Mouse (Mus musculus): Measurements from ENCODE around the gene Rbm28. TPM values are rescaled to one million over a fixed set of nuclear protein-coding genes. Genes with fewer than 3 reads are reported as not detected.
"Not testable (repeated sequence)": the region's sequence is repeated elsewhere in the genome, so short reads cannot be mapped to it uniquely, and the experiment has no call there.

Gene Rbm28
- polyA plus RNA-seq, 1 experiment from 2014 or later: 8.5 TPM

DNA sequence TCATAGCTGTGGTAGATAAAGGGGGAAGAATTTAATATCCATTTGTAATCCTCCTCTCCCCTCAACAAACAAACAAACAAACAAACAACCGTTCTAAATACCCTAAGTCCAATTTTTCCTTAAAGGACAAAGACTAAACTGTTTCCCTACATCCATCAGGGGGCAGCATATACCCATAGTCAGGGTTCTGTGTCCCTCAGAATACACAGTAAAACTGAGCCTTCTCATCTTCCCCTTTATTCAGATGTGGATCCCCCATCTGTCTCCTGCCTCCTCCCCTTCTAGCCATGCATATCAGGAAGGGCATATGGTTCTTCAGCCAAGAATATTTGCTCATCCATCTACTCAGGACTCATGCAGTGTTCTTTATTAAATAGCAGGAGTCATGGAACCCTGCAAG lies 1.4 kb upstream of the Rbm28 start:
- Histone ChIP-seq H3K4me1 (replicated peaks) (peaks cover 33% of the 10 kb centered on the region), H3K27me3 (peaks cover 59% of the 10 kb centered on the region), H3K27ac (replicated peaks) (no peak overlapping the region), H3K4me3 (replicated peaks) (no peak overlapping the region), H3K36me3 (replicated peaks) (no peaks in the 10 kb centered on the region), H3K9me3 (replicated peaks) (no peaks in the 10 kb centered on the region), H3K9ac (no peak overlapping the region), H3K4me2 (no peak overlapping the region)
- WGBS (ENCODE audit: insufficient replicate concordance): 12% methylated on average over 1 of the region's 1 CpGs
- no peak for ATAC-seq (ENCODE audit: insufficient read depth)

DNA sequence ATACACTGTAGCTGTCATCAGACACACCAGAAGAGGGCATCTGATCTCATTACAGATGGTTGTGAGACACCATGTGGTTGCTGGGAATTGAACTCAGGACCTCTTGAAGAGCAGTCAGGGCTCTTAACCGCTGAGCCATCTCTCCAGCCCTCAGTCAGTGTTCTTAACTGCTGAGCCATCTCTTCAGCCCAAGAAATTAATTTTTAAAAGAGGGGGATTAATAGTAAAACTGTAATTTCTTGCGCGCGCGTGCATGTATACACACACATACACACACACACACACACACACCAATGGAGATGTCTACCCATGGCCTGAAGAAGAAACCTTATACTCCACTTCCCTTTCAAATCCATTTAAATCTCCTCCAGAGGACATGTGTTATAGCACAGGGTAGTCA lies 3.5 kb downstream of the Rbm28 start:
- H3K27ac ChIP-seq (replicated peaks); H3K4me2 ChIP-seq; ATAC-seq (ENCODE audit: insufficient read depth); H3K9ac ChIP-seq; H3K9me3 ChIP-seq (replicated peaks); H3K4me3 ChIP-seq (replicated peaks): not testable (repeated sequence)
- Histone ChIP-seq H3K4me1 (replicated peaks) (peaks cover 21% of the 10 kb centered on the region), H3K27me3 (peaks cover 10% of the 10 kb centered on the region), H3K36me3 (replicated peaks) (peaks cover 40% of the 10 kb centered on the region)
- 91% methylated on average over 5 of the region's 5 CpGs for WGBS (ENCODE audit: insufficient replicate concordance)

DNA sequence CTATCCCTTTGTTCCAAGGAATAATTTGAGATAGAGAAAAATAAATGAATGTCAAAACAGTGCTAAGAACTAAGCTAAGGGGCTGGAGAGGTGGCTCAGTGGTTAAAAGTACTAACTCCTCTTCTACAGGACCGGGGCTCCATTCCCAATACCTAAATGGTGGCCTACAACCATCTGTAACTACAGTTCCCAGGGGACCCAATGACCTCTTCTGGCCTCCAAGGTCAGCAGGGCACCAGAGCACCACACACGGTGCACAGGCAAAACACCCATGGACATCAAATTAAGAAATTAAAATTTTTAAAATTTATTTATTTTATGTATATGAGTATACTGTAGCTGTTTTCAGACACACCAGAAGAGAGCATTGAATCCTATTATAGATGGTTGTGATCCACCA lies 4.0 kb downstream of the Rbm28 start:
- Histone ChIP-seq H3K36me3 (replicated peaks) (peaks cover 45% of the 10 kb centered on the region), H3K4me1 (replicated peaks) (peaks cover 21% of the 10 kb centered on the region), H3K4me3 (replicated peaks) (no peak overlapping the region), H3K9ac (no peak overlapping the region), H3K27me3 (peaks cover 5% of the 10 kb centered on the region), H3K4me2 (no peak overlapping the region), H3K27ac (replicated peaks) (no peak overlapping the region), H3K9me3 (replicated peaks) (no peaks in the 10 kb centered on the region)
- whole genome bisulfite sequencing (ENCODE audit: insufficient replicate concordance): 64% methylated on average over 2 of the region's 2 CpGs
- no peak for ATAC-seq (ENCODE audit: insufficient read depth)

- 83% methylated on average over 5 of the region's 5 CpGs for WGBS (ENCODE audit: insufficient replicate concordance)
- Histone ChIP-seq H3K9ac (no peak overlapping the region), H3K9me3 (replicated peaks) (no peaks in the 10 kb centered on the region), H3K4me1 (replicated peaks) (no peaks in the 10 kb centered on the region), H3K4me2 (no peak overlapping the region), H3K27ac (replicated peaks) (no peak overlapping the region), H3K36me3 (replicated peaks) (peaks cover 77% of the 10 kb centered on the region), H3K4me3 (replicated peaks) (no peak overlapping the region), H3K27me3 (no peaks in the 10 kb centered on the region)
- no peak for ATAC-seq (ENCODE audit: insufficient read depth)
Observed at GRCm38 (mm10) chr6:29156326-29156725, 8.5 kb downstream of the Rbm28 start.

GRCm38 (mm10) chr6:29150001-29150400 lies 14.8 kb downstream of the Rbm28 start:
- Histone ChIP-seq H3K27me3 (no peaks in the 10 kb centered on the region), H3K9ac (no peak overlapping the region), H3K4me1 (replicated peaks) (no peaks in the 10 kb centered on the region), H3K4me2 (no peak overlapping the region), H3K27ac (replicated peaks) (no peak overlapping the region), H3K36me3 (replicated peaks) (peaks cover 43% of the 10 kb centered on the region), H3K4me3 (replicated peaks) (no peak overlapping the region), H3K9me3 (replicated peaks) (no peaks in the 10 kb centered on the region)
- WGBS (ENCODE audit: insufficient replicate concordance): 88% methylated on average over 1 of the region's 1 CpGs
- no peak for ATAC-seq (ENCODE audit: insufficient read depth)

DNA sequence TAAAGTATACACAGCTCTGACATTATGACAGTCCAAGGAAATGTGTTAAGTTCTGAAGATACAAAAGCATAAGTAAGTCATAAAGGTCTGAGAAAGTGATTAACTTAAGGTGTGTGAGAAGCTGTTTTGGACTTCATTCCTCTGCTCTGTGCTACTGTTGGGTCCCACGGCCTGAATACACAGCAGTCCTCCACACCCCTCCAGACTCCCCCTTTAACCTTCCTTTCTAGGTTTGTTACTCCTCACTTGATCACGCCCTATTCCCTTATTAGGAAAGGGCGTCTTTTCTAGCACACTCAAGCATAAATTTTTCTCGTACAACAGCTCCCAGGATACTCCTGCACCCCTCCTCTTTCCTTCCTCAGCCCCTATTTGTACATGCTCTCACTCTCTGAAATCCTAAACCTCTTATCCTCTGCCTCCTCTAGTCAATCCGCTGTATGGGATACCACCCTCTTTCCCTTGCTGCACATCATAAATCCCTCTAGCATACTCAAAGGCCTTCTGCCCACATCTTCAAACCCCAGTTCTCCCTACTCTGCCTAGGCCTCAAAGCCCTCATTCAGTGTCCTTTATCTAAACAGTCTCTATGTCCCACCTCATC lies 17.3 kb downstream of the Rbm28 start:
- H3K27ac ChIP-seq (replicated peaks): no peak overlapping the region
- H3K4me3 ChIP-seq (replicated peaks): no peak overlapping the region
- no peaks in the 10 kb centered on the region for H3K27me3 ChIP-seq
- peaks cover 36% of the 10 kb centered on the region for H3K36me3 ChIP-seq (replicated peaks)
- H3K9ac ChIP-seq: no peak overlapping the region
- no peak for ATAC-seq (ENCODE audit: insufficient read depth)
- 66% methylated on average over 5 of the region's 5 CpGs for WGBS (ENCODE audit: insufficient replicate concordance)
- H3K4me2 ChIP-seq: no peak overlapping the region
- no peaks in the 10 kb centered on the region for H3K4me1 ChIP-seq (replicated peaks)
- H3K9me3 ChIP-seq (replicated peaks): no peaks in the 10 kb centered on the region

DNA sequence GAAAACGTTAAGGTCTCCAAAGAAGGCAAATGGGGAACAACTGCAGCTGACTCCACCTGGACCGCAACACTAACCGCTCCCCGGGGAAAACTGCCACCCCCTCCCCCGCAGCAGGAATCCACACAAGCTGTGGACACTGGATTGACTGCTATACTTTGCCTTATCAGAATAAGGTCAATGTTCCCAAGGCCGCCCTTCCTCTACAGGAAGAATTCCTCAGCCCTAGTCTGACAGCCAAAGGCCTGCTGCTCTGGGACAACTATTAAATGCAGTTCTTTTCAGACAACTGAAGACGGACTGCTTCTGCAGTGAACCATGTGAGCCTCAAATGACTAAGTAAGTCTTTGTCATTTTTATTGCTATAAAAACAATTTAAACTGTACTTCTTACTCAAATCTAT lies 18.2 kb downstream of the Rbm28 start:
- WGBS (ENCODE audit: insufficient replicate concordance): 65% methylated on average over 7 of the region's 7 CpGs
- H3K9ac ChIP-seq: no peak overlapping the region
- H3K4me3 ChIP-seq (replicated peaks): no peak overlapping the region
- ATAC-seq (ENCODE audit: insufficient read depth): no peak
- H3K4me1 ChIP-seq (replicated peaks): no peaks in the 10 kb centered on the region
- peaks cover 29% of the 10 kb centered on the region for H3K36me3 ChIP-seq (replicated peaks)
- no peak overlapping the region for H3K4me2 ChIP-seq
- no peak overlapping the region for H3K27ac ChIP-seq (replicated peaks)
- no peaks in the 10 kb centered on the region for H3K27me3 ChIP-seq
- H3K9me3 ChIP-seq (replicated peaks): no peaks in the 10 kb centered on the region

DNA sequence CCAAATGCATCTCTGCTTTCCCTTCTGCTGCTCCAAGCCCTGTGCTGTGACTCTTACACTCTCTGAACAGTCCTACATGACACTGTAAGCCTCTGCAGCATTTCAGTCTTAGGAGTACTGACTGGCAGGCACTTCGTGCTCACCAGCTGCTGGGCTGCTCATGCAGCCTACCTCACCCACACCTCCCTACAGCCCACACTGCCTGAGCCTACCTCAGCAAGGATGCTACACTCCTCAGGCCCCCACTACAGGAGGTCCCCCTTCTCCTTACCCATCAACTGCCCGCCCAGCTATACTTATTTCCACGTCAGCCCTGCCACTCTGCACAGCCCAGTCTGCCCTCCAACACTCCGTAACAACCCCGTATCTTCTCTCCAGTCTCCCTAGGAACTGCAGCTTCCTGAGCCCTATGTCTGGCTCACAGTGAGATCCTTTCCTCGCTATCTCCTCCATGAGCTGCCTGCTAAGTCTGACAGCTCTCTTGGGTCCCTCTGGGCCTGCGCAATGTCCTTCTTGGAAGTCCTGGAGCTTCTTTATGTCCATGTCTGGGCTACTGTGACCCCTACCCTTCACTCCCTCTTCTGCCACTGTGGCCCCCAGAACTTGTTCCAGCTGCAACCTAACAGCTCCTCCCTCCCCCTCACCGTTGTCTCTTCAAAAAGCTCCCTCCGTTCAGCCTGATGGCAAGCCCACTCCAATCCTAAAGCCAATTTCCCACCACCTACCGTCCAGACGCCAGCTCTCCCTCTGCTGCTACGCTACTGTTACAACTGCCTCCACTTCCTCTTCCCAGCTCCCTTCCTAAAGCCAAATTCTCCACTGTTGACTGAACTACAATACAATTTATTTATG lies 19.1 kb downstream of the Rbm28 start:
- WGBS (ENCODE audit: insufficient replicate concordance): 69% methylated on average over 12 of the region's 12 CpGs
- H3K27ac ChIP-seq (replicated peaks): 0 out of 2 replicates have a peak overlapping the region, but pooled peaks have one; percentile 6
- H3K9me3 ChIP-seq (replicated peaks): no peaks in the 10 kb centered on the region
- H3K36me3 ChIP-seq (replicated peaks): peaks cover 24% of the 10 kb centered on the region
- no peak for ATAC-seq (ENCODE audit: insufficient read depth)
- no peak overlapping the region for H3K9ac ChIP-seq
- H3K27me3 ChIP-seq: no peaks in the 10 kb centered on the region
- no peak overlapping the region for H3K4me2 ChIP-seq
- no peaks in the 10 kb centered on the region for H3K4me1 ChIP-seq (replicated peaks)
- no peak overlapping the region for H3K4me3 ChIP-seq (replicated peaks)

DNA sequence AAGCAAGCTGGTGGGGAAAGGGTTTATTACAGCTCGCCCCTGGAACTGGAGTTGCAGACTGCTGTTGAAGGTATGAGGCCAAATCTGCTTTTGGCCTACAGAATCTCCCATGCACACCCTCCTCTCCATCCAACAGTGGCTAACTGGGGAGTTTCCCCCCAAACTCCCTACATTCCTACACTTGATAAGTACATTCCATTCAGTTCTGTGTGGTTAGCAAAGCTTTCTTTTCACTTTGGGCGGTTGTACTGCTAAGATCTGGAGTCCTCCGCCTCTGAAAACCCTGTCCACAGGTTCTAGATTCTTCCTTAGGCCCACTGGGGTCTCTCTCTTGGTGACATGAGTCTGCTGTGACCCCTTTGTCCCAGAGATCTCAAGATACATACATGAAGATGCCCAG lies 19.8 kb downstream of the Rbm28 start:
- H3K4me1 ChIP-seq (replicated peaks): no peaks in the 10 kb centered on the region
- H3K4me3 ChIP-seq (replicated peaks): no peak overlapping the region
- no peaks in the 10 kb centered on the region for H3K9me3 ChIP-seq (replicated peaks)
- ATAC-seq (ENCODE audit: insufficient read depth): no peak
- WGBS (ENCODE audit: insufficient replicate concordance): 69% methylated on average over 3 of the region's 3 CpGs
- no peaks in the 10 kb centered on the region for H3K27me3 ChIP-seq
- no peak overlapping the region for H3K27ac ChIP-seq (replicated peaks)
- peaks cover 24% of the 10 kb centered on the region for H3K36me3 ChIP-seq (replicated peaks)
- H3K4me2 ChIP-seq: no peak overlapping the region
- H3K9ac ChIP-seq: no peak overlapping the region

GRCm38 (mm10) chr6:29143608-29144007 lies 21.2 kb downstream of the Rbm28 start:
- Histone ChIP-seq H3K4me3 (replicated peaks) (no peak overlapping the region), H3K36me3 (replicated peaks) (peaks cover 16% of the 10 kb centered on the region), H3K4me2 (no peak overlapping the region), H3K9ac (no peak overlapping the region), H3K27me3 (no peaks in the 10 kb centered on the region), H3K27ac (replicated peaks) (no peak overlapping the region), H3K9me3 (replicated peaks) (no peaks in the 10 kb centered on the region), H3K4me1 (replicated peaks) (no peaks in the 10 kb centered on the region)
- WGBS (ENCODE audit: insufficient replicate concordance): 32% methylated on average over 5 of the region's 5 CpGs
- ATAC-seq (ENCODE audit: insufficient read depth): no peak

DNA sequence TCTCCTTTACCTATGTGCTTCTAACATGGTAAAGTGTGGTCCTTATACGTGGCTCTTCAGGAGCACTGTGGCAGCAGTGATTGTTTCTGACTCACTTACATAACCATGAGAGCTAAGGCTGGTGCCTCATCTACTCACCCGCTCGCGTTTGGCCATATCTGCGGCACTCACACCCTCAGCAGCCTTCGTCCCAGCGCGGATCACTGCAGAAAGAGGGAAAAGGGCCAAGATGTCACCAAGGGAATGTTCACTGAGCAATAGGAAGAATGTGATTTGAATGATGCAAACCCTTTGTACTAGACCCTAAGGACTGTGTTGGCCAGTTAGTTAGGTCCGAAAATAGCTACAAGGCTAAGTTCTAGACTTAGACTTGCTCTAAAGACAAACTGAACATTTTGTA lies 27.4 kb downstream of the Rbm28 start:
- ATAC-seq (ENCODE audit: insufficient read depth): no peak
- H3K4me2 ChIP-seq: no peak overlapping the region
- no peak overlapping the region for H3K27ac ChIP-seq (replicated peaks)
- peaks cover 44% of the 10 kb centered on the region for H3K36me3 ChIP-seq (replicated peaks)
- no peaks in the 10 kb centered on the region for H3K9me3 ChIP-seq (replicated peaks)
- no peaks in the 10 kb centered on the region for H3K4me1 ChIP-seq (replicated peaks)
- H3K27me3 ChIP-seq: no peaks in the 10 kb centered on the region
- 80% methylated on average over 9 of the region's 9 CpGs for WGBS (ENCODE audit: insufficient replicate concordance)
- H3K9ac ChIP-seq: no peak overlapping the region
- no peak overlapping the region for H3K4me3 ChIP-seq (replicated peaks)

All from liver, embryonic 15.5 days (tissue).